Mouse (Mus musculus): ENCODE results near the gene Fryl. TPM values are rescaled to one million over a fixed set of nuclear protein-coding genes. Genes with fewer than 3 reads are reported as not detected.

The Fryl gene
- polyA plus RNA-seq, 1 experiment from 2014 or later = 20.6 TPM

DNA sequence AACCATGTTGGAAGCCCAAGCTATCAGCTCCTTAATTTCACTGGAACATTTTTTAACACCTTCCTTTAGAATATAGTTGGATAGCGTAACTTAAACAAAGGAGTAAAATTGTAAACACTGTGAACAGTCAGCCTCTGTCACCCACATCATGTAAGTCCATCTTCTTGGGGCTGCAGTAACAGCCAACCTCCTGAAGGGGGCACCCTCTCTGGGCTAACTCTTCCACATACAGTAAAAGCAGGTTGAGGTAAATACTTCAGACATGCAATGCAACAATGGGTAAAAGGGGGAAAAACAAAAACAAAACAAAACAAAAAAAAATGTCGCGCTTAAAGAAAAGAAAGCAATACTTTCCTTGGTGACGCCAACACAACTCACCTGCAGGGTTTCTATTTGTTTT is 141.5 kb downstream of the Fryl start:
- ATAC-seq (replicated peaks; ENCODE audit: low FRiP score, low read depth) (no peak), DNase-seq (ENCODE audit: low spot score) (peak; percentile 30)
- Histone ChIP-seq H3K36me3 (ENCODE audit: insufficient read depth, low read length) (peaks cover 23% of the 10 kb centered on the region), H3K4me1 (replicated peaks; ENCODE audit: insufficient read depth, low read length) (no peaks in the 10 kb centered on the region), H3K27ac (no peak overlapping the region), H3K9ac (ENCODE audit: low read depth, low read length) (no peak overlapping the region), H3K4me2 (ENCODE audit: low read length) (no peak overlapping the region), H3K27me3 (ENCODE audit: insufficient read depth, low read length) (no peaks in the 10 kb centered on the region), H3K4me3 (replicated peaks; ENCODE audit: low read depth, low read length) (no peak overlapping the region), H3K9me3 (replicated peaks; ENCODE audit: low read length) (no peaks in the 10 kb centered on the region)
- peak; percentile 70 for TF ChIP-seq CTCF (IDR thresholded peaks at IDR 0.05; ENCODE audit: low read depth)
- 97% methylated on average over 4 of the region's 4 CpGs for WGBS

DNA sequence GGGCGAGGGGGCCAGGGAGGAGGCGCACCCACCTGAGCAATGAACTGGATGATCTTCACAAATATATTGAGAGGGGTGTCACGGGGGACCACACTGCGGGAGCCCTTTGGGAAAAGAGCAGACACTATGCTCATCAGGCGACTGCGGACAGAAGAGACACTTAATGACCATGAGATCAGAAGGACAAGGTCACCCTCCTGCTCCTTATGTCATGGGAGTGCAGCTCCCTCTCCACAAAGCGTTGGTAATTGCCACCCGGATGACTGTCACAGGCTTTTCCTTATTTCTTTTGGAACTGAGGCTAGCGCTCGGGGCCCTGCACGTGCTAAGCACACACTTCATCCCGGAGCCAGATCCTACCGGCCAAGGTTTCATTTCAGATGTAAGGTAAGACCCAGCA is 144.1 kb downstream of the Fryl start:
- no peak overlapping the region for H3K27ac ChIP-seq
- no peak for ATAC-seq (replicated peaks; ENCODE audit: low FRiP score, low read depth)
- no peak for TF ChIP-seq CTCF (IDR thresholded peaks at IDR 0.05; ENCODE audit: low read depth)
- 76% methylated on average over 13 of the region's 13 CpGs for WGBS
- no peaks in the 10 kb centered on the region for H3K27me3 ChIP-seq (ENCODE audit: insufficient read depth, low read length)
- DNase-seq (ENCODE audit: low spot score) = no peak
- peaks cover 35% of the 10 kb centered on the region for H3K36me3 ChIP-seq (ENCODE audit: insufficient read depth, low read length)
- no peak overlapping the region for H3K4me3 ChIP-seq (replicated peaks; ENCODE audit: low read depth, low read length)
- H3K4me1 ChIP-seq (replicated peaks; ENCODE audit: insufficient read depth, low read length) = no peaks in the 10 kb centered on the region
- H3K9me3 ChIP-seq (replicated peaks; ENCODE audit: low read length) = no peaks in the 10 kb centered on the region
- H3K9ac ChIP-seq (ENCODE audit: low read depth, low read length) = no peak overlapping the region
- no peak overlapping the region for H3K4me2 ChIP-seq (ENCODE audit: low read length)

DNA sequence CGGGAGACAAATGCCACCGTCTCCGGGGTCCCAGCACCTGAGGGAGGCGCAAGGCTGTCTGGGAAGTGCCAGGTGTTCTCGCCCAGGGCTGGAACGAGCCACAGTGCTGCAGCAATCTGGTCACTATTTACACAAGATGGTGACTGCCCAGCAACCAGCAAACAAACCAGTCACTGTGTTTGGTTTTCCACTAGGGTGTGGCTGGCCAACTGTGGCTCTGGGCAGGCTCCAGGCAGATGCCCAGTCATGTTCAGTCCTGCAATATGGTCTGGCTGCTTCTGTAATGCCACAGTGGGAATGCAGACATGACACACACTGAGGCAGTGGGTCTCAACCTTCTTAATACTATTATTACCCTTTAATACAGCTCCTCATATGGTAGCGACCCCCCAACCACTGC is 152.8 kb downstream of the Fryl start:
- Histone ChIP-seq H3K27ac (no peak overlapping the region), H3K4me1 (replicated peaks; ENCODE audit: insufficient read depth, low read length) (no peaks in the 10 kb centered on the region), H3K36me3 (ENCODE audit: insufficient read depth, low read length) (peaks cover 47% of the 10 kb centered on the region), H3K9me3 (replicated peaks; ENCODE audit: low read length) (no peaks in the 10 kb centered on the region), H3K4me2 (ENCODE audit: low read length) (no peak overlapping the region), H3K4me3 (replicated peaks; ENCODE audit: low read depth, low read length) (no peak overlapping the region), H3K9ac (ENCODE audit: low read depth, low read length) (no peak overlapping the region), H3K27me3 (ENCODE audit: insufficient read depth, low read length) (no peaks in the 10 kb centered on the region)
- 85% methylated on average over 7 of the region's 7 CpGs for WGBS
- DNase-seq (ENCODE audit: low spot score) (no peak), ATAC-seq (replicated peaks; ENCODE audit: low FRiP score, low read depth) (no peak)
- no peak for TF ChIP-seq CTCF (IDR thresholded peaks at IDR 0.05; ENCODE audit: low read depth)

DNA sequence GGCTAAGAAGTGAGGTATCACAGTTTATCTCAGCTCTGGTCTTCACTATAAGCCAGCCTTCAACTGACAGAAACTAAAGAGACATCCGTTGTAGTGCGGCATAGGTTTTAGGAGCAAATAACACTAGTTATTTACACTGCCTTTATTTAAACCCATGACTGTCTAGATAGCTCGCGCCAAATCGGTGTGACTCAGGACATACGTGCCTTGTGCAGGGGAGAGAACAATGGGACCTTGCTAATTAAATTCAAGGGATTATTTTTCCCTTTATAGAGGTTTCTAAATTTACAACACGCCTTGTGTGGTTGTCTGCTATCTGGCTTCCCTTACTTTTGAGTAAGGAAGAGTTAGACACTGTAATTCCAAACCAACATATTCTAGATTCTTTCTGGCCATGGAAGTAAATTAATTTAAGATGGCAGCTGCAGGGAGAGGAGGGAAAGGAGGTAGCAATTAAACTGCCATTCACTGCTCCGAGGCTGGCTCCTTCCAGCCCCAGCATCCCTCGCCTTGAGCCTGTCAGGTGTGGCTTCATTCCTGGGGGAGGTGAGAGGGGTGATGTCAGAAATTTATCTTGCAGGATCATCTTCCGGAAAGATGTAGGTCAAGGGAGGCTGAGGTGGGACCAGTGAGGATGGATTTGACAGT is 154.0 kb downstream of the Fryl start:
- WGBS = 41% methylated on average over 10 of the region's 10 CpGs
- Histone ChIP-seq H3K27me3 (ENCODE audit: insufficient read depth, low read length) (no peaks in the 10 kb centered on the region), H3K9me3 (replicated peaks; ENCODE audit: low read length) (no peaks in the 10 kb centered on the region), H3K9ac (ENCODE audit: low read depth, low read length) (no peak overlapping the region), H3K4me3 (replicated peaks; ENCODE audit: low read depth, low read length) (no peak overlapping the region), H3K36me3 (ENCODE audit: insufficient read depth, low read length) (peaks cover 50% of the 10 kb centered on the region), H3K4me2 (ENCODE audit: low read length) (no peak overlapping the region), H3K4me1 (replicated peaks; ENCODE audit: insufficient read depth, low read length) (no peaks in the 10 kb centered on the region), H3K27ac (no peak overlapping the region)
- ATAC-seq (replicated peaks; ENCODE audit: low FRiP score, low read depth) (peak; percentile 36; the same call in 1 of the 2 replicates), DNase-seq (ENCODE audit: low spot score) (peak; percentile 89)
- TF ChIP-seq CTCF (IDR thresholded peaks at IDR 0.05; ENCODE audit: low read depth) = no peak

DNA sequence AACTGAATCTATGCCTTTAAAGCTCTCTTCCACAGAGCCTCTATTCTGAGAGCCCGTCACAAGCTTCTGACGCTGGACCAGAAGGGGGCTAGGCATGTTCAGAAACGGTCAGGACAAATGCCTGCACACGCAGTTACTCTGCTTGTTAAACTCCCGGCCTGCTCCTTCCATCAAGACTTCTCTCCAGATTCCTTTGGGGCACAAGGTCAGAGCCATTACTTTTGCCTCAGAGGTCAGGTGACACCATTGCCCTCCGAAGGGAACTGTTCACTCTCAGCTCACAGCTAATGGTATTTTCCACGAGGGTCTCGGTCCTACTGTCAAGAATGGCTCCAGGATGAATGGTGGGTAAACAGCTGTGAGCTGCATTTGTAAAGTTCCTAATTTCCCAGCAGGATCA is 164.2 kb downstream of the Fryl start:
- H3K4me1 ChIP-seq (replicated peaks; ENCODE audit: insufficient read depth, low read length) = no peaks in the 10 kb centered on the region
- peaks cover 49% of the 10 kb centered on the region for H3K36me3 ChIP-seq (ENCODE audit: insufficient read depth, low read length)
- ATAC-seq (replicated peaks; ENCODE audit: low FRiP score, low read depth) (no peak), DNase-seq (ENCODE audit: low spot score) (no peak)
- no peak overlapping the region for H3K9ac ChIP-seq (ENCODE audit: low read depth, low read length)
- TF ChIP-seq CTCF (IDR thresholded peaks at IDR 0.05; ENCODE audit: low read depth) = no peak
- H3K4me2 ChIP-seq (ENCODE audit: low read length) = no peak overlapping the region
- 35% methylated on average over 8 of the region's 8 CpGs for WGBS
- H3K4me3 ChIP-seq (replicated peaks; ENCODE audit: low read depth, low read length) = no peak overlapping the region
- H3K27ac ChIP-seq = no peak overlapping the region
- H3K27me3 ChIP-seq (ENCODE audit: insufficient read depth, low read length) = no peaks in the 10 kb centered on the region
- H3K9me3 ChIP-seq (replicated peaks; ENCODE audit: low read length) = no peaks in the 10 kb centered on the region

DNA sequence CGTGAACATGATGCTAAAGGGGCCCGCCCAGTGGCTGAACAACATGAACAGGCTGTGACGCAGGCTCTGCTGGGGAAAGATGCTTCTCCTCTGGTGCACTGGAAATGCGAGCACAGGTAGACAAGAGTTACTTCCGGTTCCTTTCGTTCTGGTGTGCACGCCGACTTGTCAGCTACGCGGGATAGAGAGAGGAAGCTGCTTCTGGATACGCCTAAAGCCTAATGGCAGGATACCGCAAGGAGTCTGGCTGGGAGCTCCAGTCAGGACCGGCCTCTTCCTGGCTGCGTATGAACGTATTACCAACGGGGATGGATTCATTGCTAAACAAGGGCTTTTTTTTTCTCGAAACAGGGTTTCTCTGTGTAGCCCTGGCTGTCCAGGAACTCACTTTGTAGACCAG is 167.3 kb downstream of the Fryl start:
- ATAC-seq (replicated peaks; ENCODE audit: low FRiP score, low read depth) = no peak
- peaks cover 52% of the 10 kb centered on the region for H3K36me3 ChIP-seq (ENCODE audit: insufficient read depth, low read length)
- no peaks in the 10 kb centered on the region for H3K4me1 ChIP-seq (replicated peaks; ENCODE audit: insufficient read depth, low read length)
- DNase-seq (ENCODE audit: low spot score) = no peak
- H3K27ac ChIP-seq = no peak overlapping the region
- no peaks in the 10 kb centered on the region for H3K9me3 ChIP-seq (replicated peaks; ENCODE audit: low read length)
- H3K27me3 ChIP-seq (ENCODE audit: insufficient read depth, low read length) = no peaks in the 10 kb centered on the region
- TF ChIP-seq CTCF (IDR thresholded peaks at IDR 0.05; ENCODE audit: low read depth) = no peak
- 94% methylated on average over 17 of the region's 17 CpGs for WGBS
- no peak overlapping the region for H3K4me2 ChIP-seq (ENCODE audit: low read length)
- H3K9ac ChIP-seq (ENCODE audit: low read depth, low read length) = no peak overlapping the region
- H3K4me3 ChIP-seq (replicated peaks; ENCODE audit: low read depth, low read length) = no peak overlapping the region

DNA sequence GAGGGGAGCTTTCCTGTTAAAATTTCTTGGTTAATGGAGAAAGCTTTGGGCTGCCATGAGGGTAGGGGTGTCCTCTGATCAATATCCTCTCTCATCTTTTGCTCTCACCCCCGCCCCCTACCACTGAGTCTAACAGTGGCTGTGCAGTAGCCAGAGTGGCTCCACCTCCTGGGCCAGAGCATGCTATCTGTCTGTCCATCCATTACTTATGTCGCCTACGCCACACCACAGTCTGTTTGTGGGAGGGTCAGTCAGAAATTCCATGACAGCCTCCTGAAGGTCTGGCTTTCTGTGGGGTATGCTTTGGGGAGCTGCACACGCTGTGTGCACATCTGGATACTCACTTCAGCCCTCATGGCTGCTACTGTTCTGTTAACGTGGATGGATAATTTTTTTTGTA is 174.9 kb downstream of the Fryl start:
- H3K27ac ChIP-seq = no peak overlapping the region
- TF ChIP-seq CTCF (IDR thresholded peaks at IDR 0.05; ENCODE audit: low read depth) = no peak
- no peak; the same call in 1 of the 2 replicates for ATAC-seq (replicated peaks; ENCODE audit: low FRiP score, low read depth)
- H3K9ac ChIP-seq (ENCODE audit: low read depth, low read length) = no peak overlapping the region
- peaks cover 43% of the 10 kb centered on the region for H3K36me3 ChIP-seq (ENCODE audit: insufficient read depth, low read length)
- H3K4me3 ChIP-seq (replicated peaks; ENCODE audit: low read depth, low read length) = no peak overlapping the region
- no peak overlapping the region for H3K4me2 ChIP-seq (ENCODE audit: low read length)
- WGBS = 93% methylated on average over 5 of the region's 5 CpGs
- DNase-seq (ENCODE audit: low spot score) = no peak
- H3K9me3 ChIP-seq (replicated peaks; ENCODE audit: low read length) = no peaks in the 10 kb centered on the region
- H3K27me3 ChIP-seq (ENCODE audit: insufficient read depth, low read length) = no peaks in the 10 kb centered on the region
- no peaks in the 10 kb centered on the region for H3K4me1 ChIP-seq (replicated peaks; ENCODE audit: insufficient read depth, low read length)
